Mouse (Mus musculus): ENCODE results near the gene Ccdc163. TPM values are rescaled to one million over a fixed set of nuclear protein-coding genes. Genes with fewer than 3 reads are reported as not detected.

The Ccdc163 gene
- total RNA-seq, 1 experiment, result 21.9 TPM

DNA sequence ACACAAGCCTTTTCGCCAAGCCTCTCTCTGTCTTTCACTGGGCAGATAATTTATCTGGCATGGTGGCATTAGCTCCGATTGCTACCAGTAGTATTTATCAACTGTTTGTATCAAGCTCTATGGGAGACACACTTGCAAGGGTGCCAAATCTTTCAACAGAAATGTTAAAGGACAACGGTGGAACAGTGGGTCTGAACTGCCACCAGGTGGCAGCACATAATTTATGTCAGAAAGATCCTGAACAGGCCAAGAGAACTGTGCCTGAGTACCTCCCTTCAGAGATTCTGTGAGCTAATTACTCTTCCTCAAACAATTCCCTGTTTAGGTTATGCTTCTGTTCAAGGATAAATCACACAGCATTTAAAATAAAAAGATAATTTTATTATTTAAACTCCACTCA lies 11.1 kb downstream of the Ccdc163 start:
- H3K9me3 ChIP-seq (ENCODE audit: control insufficient read depth, insufficient read depth, low read depth, low read length), result no peaks in the 10 kb centered on the region
- peak; percentile 83 for DNase-seq (ENCODE audit: low read depth, low spot score)
- no peak overlapping the region for H3K4me3 ChIP-seq (ENCODE audit: insufficient read depth in 1 of 2, low read depth in 1 of 2, low read length in 2 of 2, poor library complexity in 1 of 2, severe bottlenecking in 1 of 2)
- H3K27ac ChIP-seq (ENCODE audit: insufficient read depth, low read depth, low read length, poor library complexity, severe bottlenecking), result no peak overlapping the region
- H3K4me1 ChIP-seq (ENCODE audit: control insufficient read depth in 2 of 2, insufficient read depth in 2 of 2, low read length in 2 of 2, poor library complexity in 1 of 2), result peaks cover 3 to 4% of the 10 kb centered on the region in 2 experiments; a peak in 1 of 4 replicates
- TF ChIP-seq ZC3H11A (IDR thresholded peaks at IDR 0.05; ENCODE audit: borderline replicate concordance, low read depth, low read length) (peak; percentile 80), MAFK (IDR thresholded peaks at IDR 0.05; ENCODE audit: insufficient read depth, low read depth, low read length) (no peak), HCFC1 (IDR thresholded peaks at IDR 0.05; ENCODE audit: borderline replicate concordance, insufficient read depth, low read length) (no peak), ZNF384 (IDR thresholded peaks at IDR 0.05; ENCODE audit: low read depth, low read length) (no peak)
- peaks cover 6% of the 10 kb centered on the region for H3K36me3 ChIP-seq (ENCODE audit: control insufficient read depth, insufficient read depth, low read length, poor library complexity, severe bottlenecking)
- H3K9ac ChIP-seq (ENCODE audit: insufficient read depth, low read depth, low read length, poor library complexity, severe bottlenecking), result no peak overlapping the region
- in situ Hi-C loops (cut with MboI; ENCODE audit: low sequenced_read_pairs in 2 of 2, unreplicated experiment in 2 of 2), result loop anchor here (5.0 to 10.0 kb wide), 2 partner anchors 65 to 68 kb away; no protein-coding TSS in a partner anchor

GRCm38 (mm10) chr4:116720343-116721097 lies 12.2 kb downstream of the Ccdc163 start, which contains the start of gene Tesk2:
Gene Tesk2, plus strand, starts transcription at chr4:116720948.
- in situ Hi-C loops (cut with MboI; ENCODE audit: low sequenced_read_pairs in 2 of 2, unreplicated experiment in 2 of 2), result no loop called here
- H3K4me1 ChIP-seq (ENCODE audit: control insufficient read depth in 2 of 2, insufficient read depth in 2 of 2, low read length in 2 of 2, poor library complexity in 1 of 2), result peaks cover 7 to 10% of the 10 kb centered on the region in 2 experiments; a peak in 3 of 4 replicates
- H3K36me3 ChIP-seq (ENCODE audit: control insufficient read depth, insufficient read depth, low read length, poor library complexity, severe bottlenecking), result no peaks in the 10 kb centered on the region
- peak within 1 kb of the TSS; percentile 83 for H3K9ac ChIP-seq (ENCODE audit: insufficient read depth, low read depth, low read length, poor library complexity, severe bottlenecking)
- peak within 1 kb of the TSS; percentile 81 to 97 for H3K4me3 ChIP-seq (ENCODE audit: insufficient read depth in 1 of 2, low read depth in 1 of 2, low read length in 2 of 2, poor library complexity in 1 of 2, severe bottlenecking in 1 of 2)
- peak within 1 kb of the TSS; percentile 59 for H3K27ac ChIP-seq (ENCODE audit: insufficient read depth, low read depth, low read length, poor library complexity, severe bottlenecking)
- DNase-seq (ENCODE audit: low read depth, low spot score), result peak; percentile 96
- no peaks in the 10 kb centered on the region for H3K9me3 ChIP-seq (ENCODE audit: control insufficient read depth, insufficient read depth, low read depth, low read length)
- TF ChIP-seq HCFC1 (IDR thresholded peaks at IDR 0.05; ENCODE audit: borderline replicate concordance, insufficient read depth, low read length), result 0 out of 2 replicates have a peak, but pooled peaks have one; percentile 40
- no peak for TF ChIP-seq ZC3H11A (IDR thresholded peaks at IDR 0.05; ENCODE audit: borderline replicate concordance, low read depth, low read length)
- TF ChIP-seq CHD2 (IDR thresholded peaks at IDR 0.05; ENCODE audit: low read depth, low read length), result peak; percentile 90

GRCm38 (mm10) chr4:116721098-116721628 lies 12.9 kb downstream of the Ccdc163 start:
- no peak for DNase-seq (ENCODE audit: low read depth, low spot score)

GRCm38 (mm10) chr4:116722230-116722629 lies 13.9 kb downstream of the Ccdc163 start:
- H3K9me3 ChIP-seq (ENCODE audit: control insufficient read depth, insufficient read depth, low read depth, low read length), result no peaks in the 10 kb centered on the region
- H3K4me1 ChIP-seq (ENCODE audit: control insufficient read depth in 2 of 2, insufficient read depth in 2 of 2, low read length in 2 of 2, poor library complexity in 1 of 2), result peaks cover 9 to 10% of the 10 kb centered on the region in 2 experiments
- H3K4me3 ChIP-seq (ENCODE audit: insufficient read depth in 1 of 2, low read depth in 1 of 2, low read length in 2 of 2, poor library complexity in 1 of 2, severe bottlenecking in 1 of 2), result peak overlapping the region; percentile 81 to 97
- in situ Hi-C loops (cut with MboI; ENCODE audit: low sequenced_read_pairs in 2 of 2, unreplicated experiment in 2 of 2), result no loop called here
- DNase-seq (ENCODE audit: low read depth, low spot score), result no peak
- H3K36me3 ChIP-seq (ENCODE audit: control insufficient read depth, insufficient read depth, low read length, poor library complexity, severe bottlenecking), result no peaks in the 10 kb centered on the region
- TF ChIP-seq ZC3H11A (IDR thresholded peaks at IDR 0.05; ENCODE audit: borderline replicate concordance, low read depth, low read length) (no peak), MAFK (IDR thresholded peaks at IDR 0.05; ENCODE audit: insufficient read depth, low read depth, low read length) (no peak), ZNF384 (IDR thresholded peaks at IDR 0.05; ENCODE audit: low read depth, low read length) (no peak), HCFC1 (IDR thresholded peaks at IDR 0.05; ENCODE audit: borderline replicate concordance, insufficient read depth, low read length) (no peak), CHD2 (IDR thresholded peaks at IDR 0.05; ENCODE audit: low read depth, low read length) (no peak)
- peak overlapping the region; percentile 62 for H3K9ac ChIP-seq (ENCODE audit: insufficient read depth, low read depth, low read length, poor library complexity, severe bottlenecking)
- H3K27ac ChIP-seq (ENCODE audit: insufficient read depth, low read depth, low read length, poor library complexity, severe bottlenecking), result no peak overlapping the region

More at GRCm38 (mm10) chr4:116721098-116721628, 12.9 kb downstream of the Ccdc163 start:
- TF ChIP-seq ZNF384 (IDR thresholded peaks at IDR 0.05; ENCODE audit: low read depth, low read length) (no peak), CHD2 (IDR thresholded peaks at IDR 0.05; ENCODE audit: low read depth, low read length) (no peak), MAFK (IDR thresholded peaks at IDR 0.05; ENCODE audit: insufficient read depth, low read depth, low read length) (no peak), ZC3H11A (IDR thresholded peaks at IDR 0.05; ENCODE audit: borderline replicate concordance, low read depth, low read length) (no peak), HCFC1 (IDR thresholded peaks at IDR 0.05; ENCODE audit: borderline replicate concordance, insufficient read depth, low read length) (no peak)
- no peaks in the 10 kb centered on the region for H3K36me3 ChIP-seq (ENCODE audit: control insufficient read depth, insufficient read depth, low read length, poor library complexity, severe bottlenecking)
- peak overlapping the region; percentile 59 for H3K27ac ChIP-seq (ENCODE audit: insufficient read depth, low read depth, low read length, poor library complexity, severe bottlenecking)
- peak overlapping the region; percentile 81 to 97 for H3K4me3 ChIP-seq (ENCODE audit: insufficient read depth in 1 of 2, low read depth in 1 of 2, low read length in 2 of 2, poor library complexity in 1 of 2, severe bottlenecking in 1 of 2)
- no peaks in the 10 kb centered on the region for H3K9me3 ChIP-seq (ENCODE audit: control insufficient read depth, insufficient read depth, low read depth, low read length)
- H3K9ac ChIP-seq (ENCODE audit: insufficient read depth, low read depth, low read length, poor library complexity, severe bottlenecking), result peak overlapping the region; percentile 83
- peaks cover 9 to 10% of the 10 kb centered on the region in 2 experiments for H3K4me1 ChIP-seq (ENCODE audit: control insufficient read depth in 2 of 2, insufficient read depth in 2 of 2, low read length in 2 of 2, poor library complexity in 1 of 2)
- in situ Hi-C loops (cut with MboI; ENCODE audit: low sequenced_read_pairs in 2 of 2, unreplicated experiment in 2 of 2), result no loop called here

Data from ES-E14 (cell line).